Mouse (Mus musculus): ENCODE data around the gene Vmn1r171. TPM values are rescaled to one million over a fixed set of nuclear protein-coding genes. Genes with fewer than 3 reads are reported as not detected.
"Not testable (repeated sequence)": the region's sequence is repeated elsewhere in the genome, so short reads cannot be mapped to it uniquely, and the experiment has no call there.

Vmn1r171 gene
- total RNA-seq (2021) = not detected

GRCm38 (mm10) chr7:23630422-23630821 is at the start of gene Vmn1r171:
Gene Vmn1r171, plus strand, starts transcription at chr7:23630722.
- DNase-seq (ENCODE audit: low spot score in 2 of 2) = no peak

DNA sequence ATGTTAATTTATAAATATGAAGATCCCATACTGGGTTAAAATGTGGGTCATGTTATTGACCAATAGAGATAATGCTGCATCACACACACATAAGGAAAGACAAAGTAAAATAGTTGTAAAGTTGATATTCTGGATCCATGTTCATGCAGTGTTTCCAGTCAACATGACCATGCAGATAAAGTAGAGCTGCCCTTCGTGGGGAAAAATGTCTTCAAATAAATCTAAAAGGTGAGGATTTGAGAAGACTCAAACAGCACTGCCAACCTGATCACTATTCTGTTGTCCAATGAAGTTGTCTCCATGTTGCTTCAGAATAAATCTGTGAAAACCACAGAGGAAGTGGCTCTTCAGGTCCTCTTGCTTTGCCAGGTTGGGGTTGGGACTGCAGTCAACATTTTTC is 24.6 kb upstream of the Vmn1r171 start, which contains the start of gene Vmn1r170:
TSS of gene Vmn1r170 (plus strand) at position 301 of the 400 bp plus-strand sequence.
- DNase-seq (ENCODE audit: low spot score in 2 of 2); intact Hi-C loops (cut with DNase I): not testable (repeated sequence)

More at GRCm38 (mm10) chr7:23630422-23630821, at the start of gene Vmn1r171:
- intact Hi-C loops (cut with DNase I) = no loop called here

DNA sequence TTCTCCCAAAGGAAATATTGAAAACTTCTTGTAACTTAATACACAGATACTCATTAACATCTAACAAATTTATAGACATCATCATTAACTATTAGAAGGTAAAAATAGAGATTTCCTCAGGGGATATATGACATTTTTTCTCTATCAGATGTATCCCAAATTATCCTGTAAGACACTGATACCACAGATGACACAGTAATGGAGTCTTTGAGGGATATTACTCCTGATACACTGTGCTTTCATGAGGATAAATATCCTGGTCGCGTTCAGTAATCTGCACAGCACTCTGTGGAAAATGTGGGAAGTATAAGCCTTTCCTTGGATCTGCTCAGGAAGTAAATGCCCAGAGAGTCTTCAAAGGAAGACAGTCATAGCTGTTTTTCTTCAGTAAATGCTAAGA is 27.5 kb downstream of the Vmn1r171 start, which contains the start of gene Vmn1r172:
TSS of gene Vmn1r172 (plus strand) at position 301 of the 400 bp plus-strand sequence.
- intact Hi-C loops (cut with DNase I) = no loop called here

More for the DNA sequence above, 27.5 kb downstream of the Vmn1r171 start, which contains the start of gene Vmn1r172:
- DNase-seq (ENCODE audit: low spot score in 2 of 2) = no peak

Other genes starting within 250 kb of the Vmn1r171 start
- not detected for gene Nlrp5, start 244.8 kb upstream of the Vmn1r171 start, total RNA-seq (2021)
- gene Vmn1r167, start 123.5 kb upstream of the Vmn1r171 start, total RNA-seq (2021) = not detected
- not detected for gene Vmn1r168, start 91.0 kb upstream of the Vmn1r171 start, total RNA-seq (2021)
- gene Vmn1r169, start 55.2 kb upstream of the Vmn1r171 start, total RNA-seq (2021) = not detected
- gene Vmn1r170, start 24.5 kb upstream of the Vmn1r171 start, total RNA-seq (2021) = not detected
- gene Vmn1r172, start 27.6 kb downstream of the Vmn1r171 start, total RNA-seq (2021) = not detected
- not detected for gene Vmn1r173, start 70.0 kb downstream of the Vmn1r171 start, total RNA-seq (2021)
- gene Vmn1r174, start 121.5 kb downstream of the Vmn1r171 start, total RNA-seq (2021) = not detected
- not detected for gene Vmn1r175, start 179.9 kb downstream of the Vmn1r171 start, total RNA-seq (2021)
- not detected for gene Vmn1r176, start 206.7 kb downstream of the Vmn1r171 start, total RNA-seq (2021)
- not detected for gene Vmn1r177, start 235.7 kb downstream of the Vmn1r171 start, total RNA-seq (2021)